ENCODE assay signal across 8 mouse cellular contexts in genomic region chr12:16509122-16509752, GRCm38 (mm10).
A peak's percentile ranks its signal among the peaks of the same experiment; 100 is the strongest.
DNase-seq lines count a peak whose midpoint lies in the region; ATAC-seq lines count a peak whose summit lies in the region.

No protein-coding gene starts in this region.

- H3K36me3 ChIP-seq in limb, embryonic 12.5 days = no peaks in the 10 kb centered on the region
- no peaks in the 10 kb centered on the region for H3K36me3 ChIP-seq in stomach, embryonic 14.5 days (ENCODE audit: control insufficient read depth, insufficient read depth, low read length)

- H3K27me3 ChIP-seq in limb, embryonic 12.5 days = no peaks in the 10 kb centered on the region
- no peaks in the 10 kb centered on the region for H3K27me3 ChIP-seq in stomach, embryonic 14.5 days (ENCODE audit: control insufficient read depth, insufficient read depth, low read length)

- no peak overlapping the region for H3K9ac ChIP-seq in limb, embryonic 12.5 days (replicated peaks)
- H3K9ac ChIP-seq in stomach, embryonic 14.5 days (replicated peaks; ENCODE audit: low read depth, low read length) = no peak overlapping the region

- H3K4me2 ChIP-seq in limb, embryonic 12.5 days = peak overlapping the region; percentile 30
- 0 out of 2 replicates have a peak overlapping the region, but pooled peaks have one; percentile 1 for H3K4me2 ChIP-seq in stomach, embryonic 14.5 days (replicated peaks; ENCODE audit: low read depth, low read length)

- H3K9me3 ChIP-seq in limb, embryonic 12.5 days = no peaks in the 10 kb centered on the region
- H3K9me3 ChIP-seq in stomach, embryonic 14.5 days (ENCODE audit: control insufficient read depth, low read depth, low read length) = no peaks in the 10 kb centered on the region

- H3K27ac ChIP-seq in limb, embryonic 12.5 days = no peak overlapping the region
- no peak overlapping the region for H3K27ac ChIP-seq in stomach, embryonic 14.5 days (ENCODE audit: low read length)

- no peaks in the 10 kb centered on the region; the same call in 1 of the 2 replicates for H3K4me1 ChIP-seq in limb, embryonic 12.5 days (replicated peaks)
- H3K4me1 ChIP-seq in stomach, embryonic 14.5 days (ENCODE audit: control insufficient read depth, insufficient read depth, low read length) = no peaks in the 10 kb centered on the region

- ATAC-seq in limb, embryonic 12.5 days (ENCODE audit: insufficient number of reproducible peaks, insufficient read depth, low FRiP score, low TSS enrichment, low read depth) = no peak
- ATAC-seq in stomach, embryonic 14.5 days (ENCODE audit: insufficient number of reproducible peaks, insufficient read depth, low FRiP score, low read depth) = no peak; the same call in 1 of the 2 replicates

- H3K4me3 ChIP-seq in limb, embryonic 12.5 days (replicated peaks) = no peak overlapping the region
- H3K4me3 ChIP-seq in stomach, embryonic 14.5 days (ENCODE audit: low read depth, low read length) = no peak overlapping the region

- WGBS in limb, embryonic 12.5 days = 18% methylated on average over 13 of the region's 13 CpGs
- 17% methylated on average over 13 of the region's 13 CpGs for WGBS in stomach, embryonic 14.5 days

- peak; percentile 15 to 45 for DNase-seq in urinary bladder, adult 18-20 months (ENCODE audit: low spot score in 2 of 2)
- no peak for DNase-seq in urinary bladder, postnatal 10 days (ENCODE audit: low spot score)
- peak; percentile 86 for DNase-seq in embryo, embryonic 9.5 days (ENCODE audit: extremely low spot score)
- DNase-seq in heart, adult 11 months = peak; percentile 96
- DNase-seq in kidney, adult 11 months = peak; percentile 28
- DNase-seq in naive thymus-derived CD4-positive, alpha-beta T cell, adult 2 months (ENCODE audit: low read depth) = peak; percentile 88
